ENCODE assay signal across 12 mouse cellular contexts in genomic region chr16:38946453-38946852, GRCm38 (mm10). TPM values are rescaled to one million over a fixed set of nuclear protein-coding genes. Genes with fewer than 3 reads are reported as not detected.
A peak's percentile ranks its signal among the peaks of the same experiment; 100 is the strongest.
DNase-seq lines count a peak whose midpoint lies in the region; ATAC-seq lines count a peak whose summit lies in the region.
"Had no signal": no experiment of that assay in that cellular context is flagged by ENCODE, and none has a peak within 500 bp of the region (broad histone marks: within the 10 kb centered on the region; RNA-seq: fewer than 3 reads in every experiment).

No protein-coding gene starts in this region.

- no peak overlapping the region for H3K4me2 ChIP-seq in kidney, embryonic 15.5 days
- no peak overlapping the region for H3K4me2 ChIP-seq in neural tube, embryonic 14.5 days (ENCODE audit: low read depth, low read length)
- H3K4me2 ChIP-seq: midbrain, embryonic 12.5 days had no signal

- H3K9me3 ChIP-seq in kidney, embryonic 15.5 days (replicated peaks): no peaks in the 10 kb centered on the region
- H3K9me3 ChIP-seq in neural tube, embryonic 14.5 days (ENCODE audit: control insufficient read depth, low read length): no peaks in the 10 kb centered on the region
- H3K9me3 ChIP-seq: midbrain, embryonic 12.5 days had no signal

- peak; percentile 46 to 73 for DNase-seq in layer of hippocampus, adult 18-20 months (ENCODE audit: low spot score in 2 of 2)
- DNase-seq in layer of hippocampus, postnatal 25 days (ENCODE audit: extremely low spot score in 1 of 2, low spot score in 1 of 2): no peak
- no peak for DNase-seq in cerebellum, postnatal 25 days
- DNase-seq in heart, postnatal 10 days: no peak
- DNase-seq in adrenal gland, postnatal 10 days: no peak
- DNase-seq: lung, adult 18-20 months; thymus, adult 18-20 months had no signal

- intact Hi-C loops in heart, postnatal 10 days (cut with DNase I): no loop called here

- no peak overlapping the region for H3K9ac ChIP-seq in kidney, embryonic 15.5 days
- H3K9ac ChIP-seq in neural tube, embryonic 14.5 days (replicated peaks; ENCODE audit: low read depth, low read length): no peak overlapping the region
- H3K9ac ChIP-seq: midbrain, embryonic 12.5 days had no signal

- H3K27me3 ChIP-seq in kidney, embryonic 15.5 days: no peaks in the 10 kb centered on the region
- no peaks in the 10 kb centered on the region for H3K27me3 ChIP-seq in neural tube, embryonic 14.5 days (ENCODE audit: control insufficient read depth, insufficient read depth, low read length)
- H3K27me3 ChIP-seq: midbrain, embryonic 12.5 days had no signal

- 54% methylated on average over 7 of the region's 7 CpGs for WGBS in kidney, embryonic 15.5 days
- 32% methylated on average over 7 of the region's 7 CpGs for WGBS in neural tube, embryonic 14.5 days

- ATAC-seq in frontal cortex, adult (ENCODE audit: low TSS enrichment): peak; percentile 86
- peak; percentile 72 for ATAC-seq in kidney, embryonic 15.5 days (replicated peaks; ENCODE audit: low FRiP score)
- no peak for ATAC-seq in neural tube, embryonic 14.5 days (ENCODE audit: low read depth)

- H3K4me3 ChIP-seq in kidney, embryonic 15.5 days (replicated peaks): no peak overlapping the region
- no peak overlapping the region for H3K4me3 ChIP-seq in neural tube, embryonic 14.5 days (ENCODE audit: low read depth, low read length)
- H3K4me3 ChIP-seq: midbrain, embryonic 12.5 days had no signal

- H3K27ac ChIP-seq in kidney, embryonic 15.5 days: peak overlapping the region; percentile 45
- H3K27ac ChIP-seq in neural tube, embryonic 14.5 days (ENCODE audit: low read depth, low read length): 0 out of 2 replicates have a peak overlapping the region, but pooled peaks have one; percentile 58

- peaks cover 12% of the 10 kb centered on the region for H3K4me1 ChIP-seq in kidney, embryonic 15.5 days
- H3K4me1 ChIP-seq in neural tube, embryonic 14.5 days (ENCODE audit: control insufficient read depth, insufficient read depth, low read length): 0 out of 2 replicates have a peak, but pooled peaks cover 9% of the 10 kb centered on the region

- H3K36me3 ChIP-seq in kidney, embryonic 15.5 days: no peaks in the 10 kb centered on the region
- no peaks in the 10 kb centered on the region for H3K36me3 ChIP-seq in neural tube, embryonic 14.5 days (ENCODE audit: control insufficient read depth, insufficient read depth, low read length)
- H3K36me3 ChIP-seq: midbrain, embryonic 12.5 days had no signal

RNA-seq across cellular contexts. Expression of gene Igsf11, which starts 54.0 kb away (rescaled TPM):
- total RNA-seq in layer of hippocampus, adult 18-20 months (2021): 10 to 100 TPM; 46.6 to 47.2 TPM
- total RNA-seq in layer of hippocampus, postnatal 25 days (2021): 10 to 100 TPM; 38.7 to 46.0 TPM
- 2.1 and 2.6 TPM in 2 replicates for polyA plus RNA-seq in kidney, embryonic 15.5 days (2015; fragmentation: Nextera tagmentation; extraction: Ambion mirVana)
- 3.5 and 3.7 TPM in 2 replicates for polyA plus RNA-seq in neural tube, embryonic 14.5 days (2014; fragmentation: Nextera tagmentation; extraction: Ambion mirVana)
- total RNA-seq in heart, postnatal 10 days (2021): under 1 TPM; 0.42 to 0.57 TPM
- total RNA-seq in adrenal gland, postnatal 10 days (2021): 10 to 100 TPM; 17.1 to 23.9 TPM
- total RNA-seq: common myeloid progenitor, adult 5-6 weeks had no signal

Comparison
In these comparisons a context has a peak if more than half of its experiments do, and no peak if none do; other contexts are left out.
1. DNase-seq: peak in layer of hippocampus, adult 18-20 months (2 of 2); none in layer of hippocampus, postnatal 25 days (0 of 2), cerebellum, postnatal 25 days (0 of 2), heart, postnatal 10 days (0 of 2) and adrenal gland, postnatal 10 days (single experiment).
2. RNA of gene Igsf11, which starts 54.0 kb away (total RNA-seq): 46.6 to 47.2 TPM in layer of hippocampus, adult 18-20 months, 38.7 to 46.0 TPM in layer of hippocampus, postnatal 25 days and 17.1 to 23.9 TPM in adrenal gland, postnatal 10 days; 0.42 to 0.57 TPM in heart, postnatal 10 days; every median in the first group is over 10 times any median in the second.